Mouse (Mus musculus): ENCODE results near the gene Hoxc8. TPM values are rescaled to one million over a fixed set of nuclear protein-coding genes. Genes with fewer than 3 reads are reported as not detected.

The Hoxc8 gene
- polyA plus RNA-seq, 1 experiment from 2014 or later, result 1.0 TPM

GRCm38 (mm10) chr15:102969296-102969695, 21.1 kb upstream of the Hoxc8 start:
- ATAC-seq (ENCODE audit: insufficient number of reproducible peaks, insufficient read depth, low FRiP score, low read depth), result no peak
- H3K27me3 ChIP-seq (ENCODE audit: control insufficient read depth, insufficient read depth, low read length), result peaks cover 93% of the 10 kb centered on the region
- H3K27ac ChIP-seq (ENCODE audit: low read length), result no peak overlapping the region
- 42% methylated on average over 1 of the region's 1 CpGs for WGBS
- no peaks in the 10 kb centered on the region for H3K36me3 ChIP-seq (ENCODE audit: control insufficient read depth, insufficient read depth, low read length)
- no peak overlapping the region for H3K9ac ChIP-seq (replicated peaks; ENCODE audit: low read depth, low read length)
- no peaks in the 10 kb centered on the region for H3K9me3 ChIP-seq (ENCODE audit: control insufficient read depth, low read depth, low read length)
- H3K4me3 ChIP-seq (ENCODE audit: low read depth, low read length), result no peak overlapping the region
- H3K4me1 ChIP-seq (ENCODE audit: control insufficient read depth, insufficient read depth, low read length), result no peaks in the 10 kb centered on the region; the same call in 1 of the 2 replicates
- no peak overlapping the region for H3K4me2 ChIP-seq (replicated peaks; ENCODE audit: low read depth, low read length)

GRCm38 (mm10) chr15:102970740-102971139, 19.7 kb upstream of the Hoxc8 start:
- no peaks in the 10 kb centered on the region for H3K9me3 ChIP-seq (ENCODE audit: control insufficient read depth, low read depth, low read length)
- no peak overlapping the region for H3K27ac ChIP-seq (ENCODE audit: low read length)
- no peak for ATAC-seq (ENCODE audit: insufficient number of reproducible peaks, insufficient read depth, low FRiP score, low read depth)
- H3K4me1 ChIP-seq (ENCODE audit: control insufficient read depth, insufficient read depth, low read length), result no peaks in the 10 kb centered on the region; the same call in 1 of the 2 replicates
- no peak overlapping the region for H3K4me2 ChIP-seq (replicated peaks; ENCODE audit: low read depth, low read length)
- H3K36me3 ChIP-seq (ENCODE audit: control insufficient read depth, insufficient read depth, low read length), result no peaks in the 10 kb centered on the region
- no peak overlapping the region for H3K4me3 ChIP-seq (ENCODE audit: low read depth, low read length)
- peaks cover 91% of the 10 kb centered on the region for H3K27me3 ChIP-seq (ENCODE audit: control insufficient read depth, insufficient read depth, low read length)
- WGBS, result 1% methylated on average over 12 of the region's 12 CpGs
- H3K9ac ChIP-seq (replicated peaks; ENCODE audit: low read depth, low read length), result no peak overlapping the region

GRCm38 (mm10) chr15:102972254-102972653, 18.2 kb upstream of the Hoxc8 start:
- H3K4me2 ChIP-seq (replicated peaks; ENCODE audit: low read depth, low read length), result no peak overlapping the region
- H3K4me1 ChIP-seq (ENCODE audit: control insufficient read depth, insufficient read depth, low read length), result no peaks in the 10 kb centered on the region
- H3K27ac ChIP-seq (ENCODE audit: low read length), result no peak overlapping the region
- no peaks in the 10 kb centered on the region for H3K36me3 ChIP-seq (ENCODE audit: control insufficient read depth, insufficient read depth, low read length)
- no peak overlapping the region for H3K4me3 ChIP-seq (ENCODE audit: low read depth, low read length)
- H3K9me3 ChIP-seq (ENCODE audit: control insufficient read depth, low read depth, low read length), result no peaks in the 10 kb centered on the region
- H3K27me3 ChIP-seq (ENCODE audit: control insufficient read depth, insufficient read depth, low read length), result peaks cover 83% of the 10 kb centered on the region
- H3K9ac ChIP-seq (replicated peaks; ENCODE audit: low read depth, low read length), result no peak overlapping the region
- no peak for ATAC-seq (ENCODE audit: insufficient number of reproducible peaks, insufficient read depth, low FRiP score, low read depth)
- WGBS, result 1% methylated on average over 21 of the region's 21 CpGs

- no peak for ATAC-seq (ENCODE audit: insufficient number of reproducible peaks, insufficient read depth, low FRiP score, low read depth)
- Histone ChIP-seq H3K27ac (ENCODE audit: low read length) (no peak overlapping the region), H3K4me2 (replicated peaks; ENCODE audit: low read depth, low read length) (no peak overlapping the region), H3K4me1 (ENCODE audit: control insufficient read depth, insufficient read depth, low read length) (no peaks in the 10 kb centered on the region), H3K36me3 (ENCODE audit: control insufficient read depth, insufficient read depth, low read length) (no peaks in the 10 kb centered on the region), H3K27me3 (ENCODE audit: control insufficient read depth, insufficient read depth, low read length) (peaks cover 83% of the 10 kb centered on the region), H3K9ac (replicated peaks; ENCODE audit: low read depth, low read length) (no peak overlapping the region), H3K9me3 (ENCODE audit: control insufficient read depth, low read depth, low read length) (no peaks in the 10 kb centered on the region), H3K4me3 (ENCODE audit: low read depth, low read length) (no peak overlapping the region)
- 4% methylated on average over 6 of the region's 6 CpGs for WGBS
These were observed 17.7 kb upstream of the Hoxc8 start for GRCm38 (mm10) chr15:102972753-102973152.

- no peaks in the 10 kb centered on the region for H3K36me3 ChIP-seq (ENCODE audit: control insufficient read depth, insufficient read depth, low read length)
- no peaks in the 10 kb centered on the region for H3K4me1 ChIP-seq (ENCODE audit: control insufficient read depth, insufficient read depth, low read length)
- H3K9me3 ChIP-seq (ENCODE audit: control insufficient read depth, low read depth, low read length), result no peaks in the 10 kb centered on the region
- no peak overlapping the region for H3K4me3 ChIP-seq (ENCODE audit: low read depth, low read length)
- peaks cover 85% of the 10 kb centered on the region for H3K27me3 ChIP-seq (ENCODE audit: control insufficient read depth, insufficient read depth, low read length)
- H3K27ac ChIP-seq (ENCODE audit: low read length), result no peak overlapping the region
- 5% methylated on average over 7 of the region's 7 CpGs for WGBS
- H3K4me2 ChIP-seq (replicated peaks; ENCODE audit: low read depth, low read length), result no peak overlapping the region
- H3K9ac ChIP-seq (replicated peaks; ENCODE audit: low read depth, low read length), result no peak overlapping the region
- no peak for ATAC-seq (ENCODE audit: insufficient number of reproducible peaks, insufficient read depth, low FRiP score, low read depth)
These were observed 15.4 kb upstream of the Hoxc8 start for GRCm38 (mm10) chr15:102975034-102975433.

GRCm38 (mm10) chr15:102975688-102976111, 14.7 kb upstream of the Hoxc8 start:
- no peak overlapping the region for H3K27ac ChIP-seq (ENCODE audit: low read length)
- 1% methylated on average over 21 of the region's 21 CpGs for WGBS
- H3K36me3 ChIP-seq (ENCODE audit: control insufficient read depth, insufficient read depth, low read length), result no peaks in the 10 kb centered on the region
- H3K4me3 ChIP-seq (ENCODE audit: low read depth, low read length), result no peak overlapping the region
- H3K4me1 ChIP-seq (ENCODE audit: control insufficient read depth, insufficient read depth, low read length), result no peaks in the 10 kb centered on the region
- no peaks in the 10 kb centered on the region for H3K9me3 ChIP-seq (ENCODE audit: control insufficient read depth, low read depth, low read length)
- no peak for ATAC-seq (ENCODE audit: insufficient number of reproducible peaks, insufficient read depth, low FRiP score, low read depth)
- H3K27me3 ChIP-seq (ENCODE audit: control insufficient read depth, insufficient read depth, low read length), result peaks cover 85% of the 10 kb centered on the region
- no peak overlapping the region for H3K9ac ChIP-seq (replicated peaks; ENCODE audit: low read depth, low read length)
- no peak overlapping the region for H3K4me2 ChIP-seq (replicated peaks; ENCODE audit: low read depth, low read length)

GRCm38 (mm10) chr15:102976171-102976570, 14.2 kb upstream of the Hoxc8 start, which contains the start of gene Hoxc9:
TSS of gene Hoxc9 (plus strand) at chr15:102976439.
- ATAC-seq (ENCODE audit: insufficient number of reproducible peaks, insufficient read depth, low FRiP score, low read depth), result no peak
- Histone ChIP-seq H3K4me2 (replicated peaks; ENCODE audit: low read depth, low read length) (no peak within 1 kb of the TSS), H3K4me1 (ENCODE audit: control insufficient read depth, insufficient read depth, low read length) (no peaks in the 10 kb centered on the region), H3K4me3 (ENCODE audit: low read depth, low read length) (no peak within 1 kb of the TSS; the same call in 1 of the 2 replicates), H3K36me3 (ENCODE audit: control insufficient read depth, insufficient read depth, low read length) (no peaks in the 10 kb centered on the region), H3K9ac (replicated peaks; ENCODE audit: low read depth, low read length) (no peak within 1 kb of the TSS), H3K27ac (ENCODE audit: low read length) (no peak within 1 kb of the TSS), H3K27me3 (ENCODE audit: control insufficient read depth, insufficient read depth, low read length) (peaks cover 86% of the 10 kb centered on the region), H3K9me3 (ENCODE audit: control insufficient read depth, low read depth, low read length) (no peaks in the 10 kb centered on the region)
- WGBS, result 2% methylated on average over 12 of the region's 20 CpGs

- Histone ChIP-seq H3K9me3 (ENCODE audit: control insufficient read depth, low read depth, low read length) (no peaks in the 10 kb centered on the region), H3K36me3 (ENCODE audit: control insufficient read depth, insufficient read depth, low read length) (no peaks in the 10 kb centered on the region), H3K4me1 (ENCODE audit: control insufficient read depth, insufficient read depth, low read length) (0 out of 2 replicates have a peak, but pooled peaks cover 2% of the 10 kb centered on the region), H3K9ac (replicated peaks; ENCODE audit: low read depth, low read length) (no peak overlapping the region), H3K4me3 (ENCODE audit: low read depth, low read length) (no peak overlapping the region; the same call in 1 of the 2 replicates), H3K4me2 (replicated peaks; ENCODE audit: low read depth, low read length) (no peak overlapping the region), H3K27me3 (ENCODE audit: control insufficient read depth, insufficient read depth, low read length) (peaks cover 84% of the 10 kb centered on the region), H3K27ac (ENCODE audit: low read length) (no peak overlapping the region)
- WGBS, result 1% methylated on average over 37 of the region's 37 CpGs
- no peak for ATAC-seq (ENCODE audit: insufficient number of reproducible peaks, insufficient read depth, low FRiP score, low read depth)
These were observed 13.6 kb upstream of the Hoxc8 start for GRCm38 (mm10) chr15:102976631-102977422.
